Mouse (Mus musculus) thymus, adult 2 months (tissue): Measurements from ENCODE around the gene Trpm6.

Experiments used
- CTCF ChIP-seq: fragments of 200-500 bp; IDR thresholded peaks from 2 replicates; pipeline ENCODE4 v1.5.1; 2012; ENCODE audit warnings: mild to moderate bottlenecking, control low read depth, low read length, moderate library complexity, borderline replicate concordance; ENCODE audit not compliant: control insufficient read depth, poor library complexity, insufficient read depth; ENCODE audit errors: extremely low read depth
- POLR2A ChIP-seq: fragments of 200-500 bp; IDR thresholded peaks from 2 replicates; pipeline ENCODE4 v1.6.1; 2012; ENCODE audit warnings: mild to moderate bottlenecking, low read length, control low read depth, moderate library complexity; ENCODE audit not compliant: control insufficient read depth, poor library complexity, insufficient read depth; ENCODE audit errors: extremely low read depth

GRCm38 (mm10) chr19:18889117-18889627 lies 139.4 kb downstream of the Trpm6 start:
- TF ChIP-seq POLR2A, result no peak
- TF ChIP-seq CTCF, result no peak
